Mouse (Mus musculus) ovary, postnatal 14 days (tissue): ENCODE data around the gene 5730596B20Rik.

Experiments used
- DNase-seq: peaks from one replicate; pipeline ENCODE4 v3.0.0; 2022; ENCODE audit warnings: low spot score

5730596B20Rik gene

GRCm38 (mm10) chr6:52177061-52177735 lies at the start of gene 5730596B20Rik:
Gene 5730596B20Rik, plus strand, starts transcription at chr6:52177498.
- no peak for DNase-seq

- no peak for DNase-seq
Measured at GRCm38 (mm10) chr6:52137841-52138535, 39.3 kb upstream of the 5730596B20Rik start.

- DNase-seq: no peak
Measured at GRCm38 (mm10) chr6:52138576-52138975, 38.7 kb upstream of the 5730596B20Rik start.

GRCm38 (mm10) chr6:52139115-52139514 lies 38.2 kb upstream of the 5730596B20Rik start:
- no peak for DNase-seq

GRCm38 (mm10) chr6:52150401-52150966 lies 26.8 kb upstream of the 5730596B20Rik start:
- no peak for DNase-seq

- no peak for DNase-seq
Measured at GRCm38 (mm10) chr6:52151571-52151970, 25.7 kb upstream of the 5730596B20Rik start.

- no peak for DNase-seq
Measured at GRCm38 (mm10) chr6:52152226-52153193, 24.8 kb upstream of the 5730596B20Rik start.

- DNase-seq: no peak
Measured at GRCm38 (mm10) chr6:52153270-52153669, 24.0 kb upstream of the 5730596B20Rik start.

GRCm38 (mm10) chr6:52154044-52154443 lies 23.3 kb upstream of the 5730596B20Rik start:
- no peak for DNase-seq

GRCm38 (mm10) chr6:52155471-52155870 lies 21.8 kb upstream of the 5730596B20Rik start:
- no peak for DNase-seq

GRCm38 (mm10) chr6:52156551-52157200 lies 20.6 kb upstream of the 5730596B20Rik start:
- DNase-seq: no peak

GRCm38 (mm10) chr6:52157466-52158275 lies 19.6 kb upstream of the 5730596B20Rik start:
- DNase-seq: no peak

GRCm38 (mm10) chr6:52158276-52159051 lies 18.8 kb upstream of the 5730596B20Rik start, which contains the start of gene Hoxa1:
Gene Hoxa1, minus strand, starts transcription at chr6:52158317.
- no peak for DNase-seq

- DNase-seq: no peak
Measured at GRCm38 (mm10) chr6:52159164-52159761, 18.0 kb upstream of the 5730596B20Rik start.

GRCm38 (mm10) chr6:52159979-52160378 lies 17.3 kb upstream of the 5730596B20Rik start:
- no peak for DNase-seq

GRCm38 (mm10) chr6:52160511-52161335 lies 16.6 kb upstream of the 5730596B20Rik start:
- no peak for DNase-seq

GRCm38 (mm10) chr6:52161336-52162092 lies 15.8 kb upstream of the 5730596B20Rik start:
- no peak for DNase-seq

- no peak for DNase-seq
Measured at GRCm38 (mm10) chr6:52162093-52162380, 15.3 kb upstream of the 5730596B20Rik start.
